Comparison of ENCODE assay signal across 18 mouse cellular contexts in the genomic region with DNA sequence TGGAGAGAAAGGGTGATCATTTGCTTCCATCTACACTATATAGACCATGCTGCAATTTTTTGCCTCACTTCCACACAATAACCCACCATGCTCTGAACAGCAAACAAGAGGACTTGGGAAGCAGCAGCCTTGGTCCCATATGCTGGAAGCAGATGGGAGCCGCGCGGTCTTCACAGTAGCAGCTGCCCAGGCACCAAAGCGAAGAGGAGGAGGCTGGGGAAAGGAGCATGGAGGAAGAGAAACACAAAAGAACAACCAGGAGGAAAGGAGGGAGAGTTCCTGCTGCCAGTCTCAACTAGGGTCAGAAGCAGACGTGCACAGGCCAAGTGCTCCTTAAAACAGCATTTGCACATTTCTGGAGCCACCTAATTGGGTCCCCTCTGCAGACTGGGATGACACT.
DNase-seq lines count a peak whose midpoint lies in the region; ATAC-seq lines count a peak whose summit lies in the region.
"Had no signal": no experiment of that assay in that cellular context is flagged by ENCODE, and none has a peak within 500 bp of the region (broad histone marks: within the 10 kb centered on the region; RNA-seq: fewer than 3 reads in every experiment).

No protein-coding gene starts in this region.

- ATAC-seq in forebrain, embryonic 15.5 days (replicated peaks), result 0 out of 2 replicates have a peak, but pooled peaks have one; percentile 42
- no peak for ATAC-seq in forebrain, embryonic 12.5 days (ENCODE audit: low FRiP score)
- ATAC-seq: intestine, postnatal 0 days; liver, postnatal 0 days had no signal

- WGBS in forebrain, embryonic 15.5 days, result 76% methylated on average over 5 of the region's 5 CpGs
- 84% methylated on average over 5 of the region's 5 CpGs for WGBS in forebrain, embryonic 12.5 days

- peaks cover 17% of the 10 kb centered on the region for H3K4me1 ChIP-seq in forebrain, embryonic 15.5 days
- peaks cover 10% of the 10 kb centered on the region for H3K4me1 ChIP-seq in forebrain, embryonic 12.5 days

- no peaks in the 10 kb centered on the region for H3K27me3 ChIP-seq in forebrain, embryonic 15.5 days
- no peaks in the 10 kb centered on the region for H3K27me3 ChIP-seq in forebrain, embryonic 12.5 days
- H3K27me3 ChIP-seq: embryonic facial prominence, embryonic 15.5 days had no signal

- intact Hi-C loops in left cerebral cortex, postnatal 10 days (cut with DNase I), result no loop called here

- DNase-seq in left cerebral cortex, postnatal 10 days (ENCODE audit: extremely low spot score in 1 of 2, low spot score in 2 of 2), result peak; percentile 34 to 39
- no peak for DNase-seq in left cerebral cortex, adult 11 months (ENCODE audit: low spot score)
- DNase-seq in layer of hippocampus, adult 9-11 months, result peak; percentile 82
- peak; percentile 26 for DNase-seq in telencephalon, adult 2 months (ENCODE audit: low read depth, low spot score)
- DNase-seq in embryo, embryonic 10 days (ENCODE audit: low spot score), result no peak
- DNase-seq: adrenal gland, postnatal 14 days; cerebellum, adult 2 months; embryo, embryonic 11 days; kidney, postnatal 10 days; liver; liver, postnatal 0 days; lung, postnatal 36 days; thymus, postnatal 36 days had no signal

- no peaks in the 10 kb centered on the region for H3K36me3 ChIP-seq in forebrain, embryonic 15.5 days
- H3K36me3 ChIP-seq in forebrain, embryonic 12.5 days (replicated peaks), result no peaks in the 10 kb centered on the region
- H3K36me3 ChIP-seq: embryonic facial prominence, embryonic 15.5 days; hindbrain, embryonic 10.5 days had no signal

- H3K9me3 ChIP-seq in forebrain, embryonic 15.5 days, result no peaks in the 10 kb centered on the region
- H3K9me3 ChIP-seq in forebrain, embryonic 12.5 days, result no peaks in the 10 kb centered on the region
- H3K9me3 ChIP-seq: embryonic facial prominence, embryonic 15.5 days; hindbrain, embryonic 10.5 days had no signal

- H3K9ac ChIP-seq in forebrain, embryonic 15.5 days (replicated peaks), result no peak overlapping the region
- no peak overlapping the region for H3K9ac ChIP-seq in forebrain, embryonic 12.5 days
- H3K9ac ChIP-seq: embryonic facial prominence, embryonic 15.5 days; liver, postnatal 0 days had no signal

- H3K27ac ChIP-seq in forebrain, embryonic 15.5 days (replicated peaks), result peak overlapping the region; percentile 3; the same call in 1 of the 2 replicates
- no peak overlapping the region for H3K27ac ChIP-seq in forebrain, embryonic 12.5 days
- H3K27ac ChIP-seq: embryonic facial prominence, embryonic 15.5 days; hindbrain, embryonic 10.5 days had no signal

- H3K4me2 ChIP-seq in forebrain, embryonic 15.5 days (replicated peaks), result no peak overlapping the region
- H3K4me2 ChIP-seq in forebrain, embryonic 12.5 days, result no peak overlapping the region
- H3K4me2 ChIP-seq: embryonic facial prominence, embryonic 15.5 days had no signal

- no peak overlapping the region for H3K4me3 ChIP-seq in forebrain, embryonic 15.5 days
- no peak overlapping the region for H3K4me3 ChIP-seq in forebrain, embryonic 12.5 days (replicated peaks)
- H3K4me3 ChIP-seq: embryonic facial prominence, embryonic 15.5 days; hindbrain, embryonic 10.5 days had no signal

Comparison
In these comparisons a context has a peak if more than half of its experiments do, and no peak if none do; other contexts are left out.
1. DNase-seq: peak in left cerebral cortex, postnatal 10 days (2 of 2), layer of hippocampus, adult 9-11 months (single experiment) and telencephalon, adult 2 months (single experiment); none in left cerebral cortex, adult 11 months (single experiment) and embryo, embryonic 10 days (single experiment).